Mouse (Mus musculus) thymus, postnatal 14 days (tissue): ENCODE data around the gene Fkrp.
A peak's percentile ranks its signal among the peaks of the same experiment; 100 is the strongest.

Experiments
- DNase-seq: peaks from one replicate; pipeline ENCODE4 v3.0.0; 2021

Fkrp gene

DNA sequence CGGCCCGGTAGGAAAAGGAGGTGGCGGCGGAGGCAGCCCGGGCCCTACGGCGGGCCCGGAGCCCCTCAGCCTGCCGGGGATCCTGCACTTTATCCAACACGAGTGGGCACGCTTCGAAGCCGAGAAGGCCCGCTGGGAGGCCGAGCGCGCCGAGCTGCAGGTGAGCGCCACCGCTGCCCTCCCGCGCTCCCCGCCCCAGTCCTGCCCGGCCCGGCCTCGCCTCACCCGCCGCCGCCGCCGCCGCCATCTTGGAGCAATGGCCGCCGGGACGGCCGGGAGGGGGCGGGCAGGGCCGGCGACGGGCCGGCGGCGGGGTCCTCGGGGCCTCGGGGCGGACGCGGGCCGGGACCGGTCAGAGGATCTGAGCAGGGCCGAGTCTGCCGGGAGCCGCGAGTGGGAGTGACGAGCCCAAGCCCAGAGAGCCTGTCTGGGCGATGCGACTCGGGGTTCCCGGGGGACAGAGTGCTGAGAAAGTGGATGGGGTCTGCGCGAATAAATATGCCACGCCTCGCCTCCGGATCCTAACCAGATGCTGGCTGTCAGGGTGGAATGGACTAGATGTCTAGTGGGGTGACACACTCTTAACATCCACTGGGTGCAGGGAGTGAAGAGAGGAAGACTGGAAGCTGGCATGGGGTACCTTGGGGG is at the start of gene Fkrp:
Fkrp (minus strand) TSS at position 258 of the 648 bp plus-strand sequence.
- peak; percentile 67 for DNase-seq

- DNase-seq = peak; percentile 71
Measured at GRCm38 (mm10) chr7:16859902-16860651, 43.5 kb upstream of the Fkrp start.

DNA sequence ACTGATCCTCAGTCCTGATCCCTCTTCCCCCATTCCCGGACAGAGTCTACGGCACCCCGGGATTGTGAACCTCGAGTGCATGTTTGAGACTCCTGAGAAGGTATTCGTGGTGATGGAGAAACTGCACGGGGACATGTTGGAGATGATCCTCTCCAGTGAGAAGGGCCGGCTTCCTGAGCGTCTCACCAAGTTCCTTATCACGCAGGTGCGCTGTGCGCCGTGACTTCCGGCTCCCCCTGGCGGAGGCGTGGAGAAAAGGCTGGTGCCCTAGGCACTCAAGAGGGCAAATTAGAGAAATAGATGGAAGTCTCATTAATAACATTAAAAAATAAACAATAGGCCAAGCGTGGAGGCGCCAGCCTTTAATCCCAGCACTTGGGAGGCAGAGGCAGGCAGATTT is 41.8 kb upstream of the Fkrp start:
- DNase-seq = peak; percentile 69

DNA sequence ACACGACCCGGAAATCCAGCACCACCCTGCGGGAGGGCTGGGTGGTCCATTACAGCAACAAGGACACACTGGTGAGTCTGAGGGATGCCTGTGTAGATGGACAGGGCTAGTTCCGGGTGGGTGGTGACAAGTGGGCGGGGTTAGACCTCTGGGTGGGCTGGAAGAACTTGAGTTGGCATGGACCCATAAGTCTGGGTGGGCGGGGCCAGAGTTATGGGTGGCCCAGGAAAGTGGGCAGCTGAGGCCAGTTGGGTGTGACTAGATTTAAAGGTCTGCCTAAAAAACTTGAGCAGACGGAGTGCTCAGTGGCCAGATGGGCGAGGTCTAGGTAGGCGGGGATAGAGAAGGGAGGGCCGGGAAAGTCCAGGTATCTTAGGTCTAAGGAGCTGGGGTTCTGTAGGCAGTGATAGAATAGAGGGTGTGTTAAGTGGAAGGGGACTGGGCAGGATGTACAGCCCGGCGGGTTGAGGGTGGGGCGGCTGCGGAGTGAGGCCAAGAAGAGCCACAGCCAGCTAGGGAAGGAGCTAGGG is 36.8 kb upstream of the Fkrp start:
- DNase-seq = no peak

GRCm38 (mm10) chr7:16851636-16852035 is 35.1 kb upstream of the Fkrp start:
- no peak for DNase-seq

GRCm38 (mm10) chr7:16848579-16848978 is 32.0 kb upstream of the Fkrp start:
- peak; percentile 58 for DNase-seq

DNA sequence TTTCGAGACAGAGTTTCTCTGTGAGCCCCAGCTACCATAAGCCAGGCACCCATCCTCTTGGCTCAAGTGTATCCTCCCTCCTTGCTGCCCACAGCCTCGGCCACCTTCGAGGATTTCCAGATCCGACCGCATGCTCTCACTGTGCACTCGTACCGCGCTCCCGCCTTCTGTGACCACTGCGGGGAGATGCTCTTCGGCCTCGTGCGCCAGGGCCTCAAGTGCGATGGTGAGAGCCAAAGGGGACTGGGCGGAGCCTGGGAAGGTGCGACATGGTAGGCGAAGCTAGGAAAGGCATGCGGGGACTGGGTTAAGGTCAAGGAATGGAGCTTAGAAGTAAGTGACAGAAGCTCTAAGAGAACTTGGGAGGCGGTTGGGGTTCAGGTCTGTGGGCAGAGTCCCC is 31.0 kb upstream of the Fkrp start:
- no peak for DNase-seq

- no peak for DNase-seq
Measured at GRCm38 (mm10) chr7:16846775-16847174, 30.2 kb upstream of the Fkrp start.

DNA sequence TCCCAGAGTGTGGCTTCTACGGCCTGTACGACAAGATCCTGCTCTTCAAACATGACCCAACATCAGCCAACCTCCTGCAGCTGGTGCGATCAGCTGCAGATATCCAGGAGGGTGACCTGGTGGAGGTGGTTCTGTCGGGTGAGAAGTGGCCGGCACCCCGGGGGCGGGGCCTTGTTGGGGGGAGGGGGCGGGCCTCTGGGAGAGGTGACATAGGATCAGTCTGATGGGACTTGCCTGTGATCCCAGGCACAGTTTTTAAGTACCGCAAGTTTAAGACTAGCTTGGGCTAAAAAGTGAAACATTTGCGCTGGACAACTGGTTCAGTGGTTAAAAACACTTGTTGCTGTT is 29.3 kb upstream of the Fkrp start:
- no peak for DNase-seq

- peak; percentile 90 for DNase-seq
Measured at GRCm38 (mm10) chr7:16845072-16845819, 28.7 kb upstream of the Fkrp start.

DNA sequence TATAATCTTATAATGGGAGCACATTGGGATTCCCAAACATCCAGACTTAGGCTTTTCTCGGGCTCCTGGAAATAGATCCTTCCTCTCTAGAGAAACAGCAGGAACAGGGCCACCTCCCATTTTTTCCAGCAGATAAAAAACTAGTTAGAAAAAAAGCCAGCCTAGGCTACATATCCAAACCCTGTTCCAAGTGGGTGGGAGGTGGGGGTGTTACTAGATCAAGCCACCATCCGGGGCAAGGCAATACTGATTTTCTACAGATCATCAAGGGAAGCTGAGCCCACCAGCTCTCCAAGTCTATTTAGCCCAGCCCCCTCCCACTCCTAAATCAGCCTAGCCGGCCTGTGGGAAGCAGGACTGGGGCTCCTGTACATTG is 28.2 kb upstream of the Fkrp start:
- DNase-seq = no peak

- DNase-seq = peak; percentile 89
Measured at GRCm38 (mm10) chr7:16843441-16844171, 27.1 kb upstream of the Fkrp start.

DNA sequence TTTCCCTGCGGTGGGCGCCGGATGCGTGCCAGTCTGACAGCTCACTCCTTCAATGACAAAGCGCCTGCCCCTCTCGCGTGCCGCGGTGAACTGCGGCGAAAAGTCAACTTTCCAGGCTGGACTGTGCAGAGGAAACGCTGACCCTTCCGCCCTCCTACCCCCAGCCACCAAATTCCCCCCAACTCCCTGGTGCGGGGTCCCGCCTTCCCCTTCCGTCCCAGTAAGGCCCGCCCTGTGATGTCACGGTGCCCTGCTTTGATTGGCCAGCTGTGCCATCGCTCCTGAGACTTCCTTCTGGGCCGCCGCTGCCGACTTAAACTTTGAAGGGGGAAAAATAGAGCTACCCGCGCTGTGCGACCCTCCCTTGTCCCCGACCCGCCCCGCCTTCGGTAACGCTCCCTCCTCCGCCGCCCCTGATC is 26.1 kb upstream of the Fkrp start, which contains the start of gene Prkd2:
Prkd2 (plus strand) TSS at position 258 of the 419 bp plus-strand sequence.
- DNase-seq = peak; percentile 96

DNA sequence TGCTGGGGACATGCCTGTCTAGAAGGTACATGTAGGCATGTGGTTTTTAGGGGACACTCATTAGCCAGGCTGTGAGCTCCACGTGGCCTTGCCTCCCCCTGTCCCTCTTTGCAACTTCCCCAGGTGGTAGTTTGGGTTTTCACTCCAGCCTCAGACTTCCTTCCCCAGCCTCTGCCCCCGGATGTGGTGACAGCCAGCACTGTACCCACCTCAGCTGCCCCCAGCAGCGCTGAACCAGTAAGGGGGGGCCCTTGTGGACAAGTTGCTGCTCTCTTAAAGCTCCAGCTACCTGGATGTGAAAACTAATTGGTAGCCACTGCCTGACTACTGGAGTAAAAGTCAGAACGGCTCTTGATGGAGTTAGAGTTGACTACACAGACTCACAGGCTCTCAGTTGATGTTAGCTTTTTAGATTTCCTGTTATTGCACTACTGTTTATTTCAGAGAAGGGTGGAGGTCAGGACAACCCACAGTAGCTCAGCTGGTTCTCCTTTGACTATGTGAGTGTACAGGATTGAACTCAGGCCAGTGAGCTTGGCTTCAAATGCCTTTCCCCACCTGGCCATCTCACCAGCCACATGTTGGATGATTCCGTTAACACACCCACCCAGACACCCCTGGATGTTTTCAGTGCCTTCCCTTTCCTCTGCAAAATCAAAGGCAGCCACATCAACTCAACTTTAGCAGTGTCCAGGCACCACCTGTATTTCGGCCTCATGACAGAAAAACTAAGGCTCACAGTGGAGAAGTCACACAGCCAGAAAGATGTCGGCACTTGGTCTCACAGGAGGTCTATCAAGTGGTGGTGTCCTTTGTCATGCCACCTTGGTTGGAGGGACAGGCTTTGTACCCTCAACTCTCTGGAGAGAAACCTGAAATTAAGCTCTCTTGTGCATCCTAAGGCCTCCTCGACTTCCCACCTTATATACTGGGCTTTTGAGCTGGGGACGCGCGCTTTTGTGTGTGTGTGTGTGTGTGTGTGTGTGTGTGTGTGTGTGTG is 25.3 kb upstream of the Fkrp start:
- peak; percentile 91 for DNase-seq

GRCm38 (mm10) chr7:16841078-16841477 is 24.5 kb upstream of the Fkrp start:
- peak; percentile 65 for DNase-seq

GRCm38 (mm10) chr7:16840109-16840491 is 23.6 kb upstream of the Fkrp start:
- DNase-seq = no peak

GRCm38 (mm10) chr7:16839427-16840108 is 23.0 kb upstream of the Fkrp start:
- no peak for DNase-seq

DNA sequence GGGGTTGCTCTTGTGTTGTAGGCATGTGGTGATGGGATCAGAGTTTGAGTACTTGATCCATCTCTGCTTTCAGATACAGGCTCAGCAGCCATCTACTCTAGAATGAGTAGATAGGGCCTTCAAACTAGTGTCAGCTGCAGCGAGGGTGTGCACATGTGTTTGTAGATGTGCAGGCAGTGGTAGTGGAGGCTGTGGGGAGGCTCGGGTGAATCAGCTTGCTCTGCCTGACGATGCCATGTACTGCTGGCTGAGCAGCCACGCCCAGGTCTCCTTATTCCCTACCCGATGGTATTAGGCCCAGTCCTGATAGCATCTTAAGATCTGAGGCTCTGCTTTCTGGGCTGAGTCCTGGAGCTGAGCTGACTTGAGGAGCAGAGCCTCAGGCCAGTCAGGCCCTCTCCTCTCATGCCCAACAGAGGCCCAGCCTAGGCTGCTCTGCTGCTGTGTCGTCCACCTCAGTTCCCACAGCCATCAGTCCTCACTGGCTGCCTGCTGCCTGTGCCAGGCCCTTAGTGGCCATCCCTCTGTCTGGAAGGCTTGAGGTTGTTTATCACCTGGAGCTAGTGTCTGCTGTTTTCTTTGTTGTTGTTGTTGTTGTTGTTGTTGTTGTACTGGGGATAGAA is 22.4 kb upstream of the Fkrp start:
- no peak for DNase-seq

DNA sequence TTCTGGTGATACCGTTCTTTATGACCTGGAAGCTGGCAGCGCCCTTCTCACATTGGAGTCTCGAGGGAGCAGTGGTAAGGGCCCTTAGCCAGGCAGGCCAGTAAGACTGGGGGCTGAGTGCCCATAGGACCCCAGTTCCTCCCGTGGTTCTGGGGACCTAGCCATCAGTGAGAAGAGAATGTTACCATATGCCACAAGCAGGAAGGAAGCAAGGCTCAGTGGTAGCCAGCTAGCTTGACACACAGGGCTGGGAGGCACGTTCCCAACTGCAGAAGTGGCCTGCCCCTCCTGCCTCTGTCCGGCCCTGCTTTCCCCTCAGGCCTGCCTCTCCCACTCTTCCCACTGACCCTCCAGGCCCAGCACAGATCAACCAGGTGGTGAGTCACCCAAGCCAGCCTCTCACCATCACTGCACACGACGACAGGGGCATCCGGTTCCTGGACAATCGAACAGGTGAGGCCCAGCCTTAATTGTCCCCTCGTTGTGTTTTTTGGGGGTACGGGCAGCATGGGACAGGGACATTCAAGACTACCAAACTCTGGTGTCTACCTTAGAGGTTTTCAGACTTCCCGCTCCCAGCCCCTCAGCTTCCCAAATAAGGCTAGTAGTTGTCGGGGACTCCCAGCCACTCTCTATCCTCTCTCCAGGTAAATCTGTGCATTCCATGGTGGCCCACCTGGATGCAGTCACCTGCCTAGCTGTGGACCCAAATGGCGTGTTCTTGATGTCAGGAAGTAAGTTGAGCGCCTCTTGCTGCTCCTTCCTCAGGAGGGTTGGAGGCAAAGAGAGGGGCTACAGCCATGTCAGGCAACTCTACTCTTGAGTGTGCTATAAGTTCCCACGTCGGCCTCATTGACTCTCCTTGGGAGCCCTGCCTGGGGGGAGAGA is 21.6 kb upstream of the Fkrp start:
- DNase-seq = peak; percentile 34
